Mouse (Mus musculus) neural tube, embryonic 12.5 days (tissue): ENCODE results near the gene Ust. TPM values are rescaled to one million over a fixed set of nuclear protein-coding genes. Genes with fewer than 3 reads are reported as not detected.

Experiments
- ATAC-seq: fragments of 200-750 bp; cut with Nextera tagmentation; 2 replicates; pipeline ENCODE4 v1.8.0; 2017; ENCODE audit warnings: low read depth, mild to moderate bottlenecking, moderate TSS enrichment, moderate library complexity; ENCODE audit not compliant: low FRiP score
- H3K27ac ChIP-seq: fragments of 300-500 bp; sonication (generic); 2 replicates; pipeline ENCODE4 v1.5.1; 2016
- H3K27me3 ChIP-seq: fragments of 300-500 bp; sonication (generic); replicated peaks from 2 replicates; pipeline ENCODE4 v1.6.1; 2016; ENCODE audit warnings: mild to moderate bottlenecking
- H3K36me3 ChIP-seq: fragments of 300-500 bp; sonication (generic); 2 replicates; pipeline ENCODE4 v1.6.1; 2016; ENCODE audit warnings: mild to moderate bottlenecking
- H3K4me1 ChIP-seq: fragments of 300-500 bp; sonication (generic); 2 replicates; pipeline ENCODE4 v1.6.1; 2016
- H3K4me2 ChIP-seq: fragments of 300-500 bp; sonication (generic); replicated peaks from 2 replicates; pipeline ENCODE4 v1.6.1; 2016; ENCODE audit warnings: mild to moderate bottlenecking
- H3K4me3 ChIP-seq: fragments of 300-500 bp; sonication (generic); 2 replicates; pipeline ENCODE4 v1.5.1; 2016
- H3K9ac ChIP-seq: fragments of 300-500 bp; sonication (generic); 2 replicates; pipeline ENCODE4 v1.6.1; 2016; ENCODE audit warnings: mild to moderate bottlenecking
- H3K9me3 ChIP-seq: fragments of 300-500 bp; sonication (generic); 2 replicates; pipeline ENCODE4 v1.6.1; 2016; ENCODE audit warnings: mild to moderate bottlenecking
- WGBS: fragments of 180-500 bp; shearing (Covaris S2); methylation state at CpG from one replicate; pipeline ENCODE4 v1.1.7; 2016; 5-methylcytosine and 5-hydroxymethylcytosine counted together
- polyA plus RNA-seq: library from polyadenylated mRNA; unstranded; fragments of >200 nt; fragmentation: Nextera tagmentation; extraction: Ambion mirVana; gene quantifications from 2 replicates; pipeline ENCODE4 v1.2.1, GENCODE M21; 2016

The Ust gene
- polyA plus RNA-seq, 1 experiment from 2014 or later = 7.8 TPM

DNA sequence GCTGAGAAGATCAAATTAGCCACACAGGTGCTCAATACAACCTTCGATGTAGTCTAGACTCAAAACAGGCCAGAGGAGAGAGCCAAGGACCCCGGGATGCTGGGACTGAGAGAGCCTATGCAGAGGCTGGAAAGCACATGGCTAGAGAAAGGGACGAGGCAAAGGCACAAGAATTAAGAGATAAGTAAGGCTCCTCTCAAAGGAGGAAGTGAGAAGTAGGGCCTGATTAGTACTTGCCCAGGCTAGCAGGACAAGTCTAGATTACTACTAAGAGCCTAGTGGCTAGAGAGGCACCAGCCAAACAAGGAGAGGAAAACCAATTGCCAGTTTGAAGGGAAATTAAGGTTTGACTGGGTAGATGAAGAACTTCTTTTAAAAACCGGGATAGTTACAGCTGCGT lies 241.5 kb downstream of the Ust start:
- no peaks in the 10 kb centered on the region for H3K9me3 ChIP-seq
- H3K4me2 ChIP-seq = no peak overlapping the region
- H3K27me3 ChIP-seq = no peaks in the 10 kb centered on the region
- ATAC-seq = no peak
- WGBS = 88% methylated on average over 5 of the region's 5 CpGs
- no peaks in the 10 kb centered on the region for H3K4me1 ChIP-seq
- H3K9ac ChIP-seq = no peak overlapping the region
- H3K36me3 ChIP-seq = no peaks in the 10 kb centered on the region
- H3K27ac ChIP-seq = no peak overlapping the region
- no peak overlapping the region for H3K4me3 ChIP-seq

DNA sequence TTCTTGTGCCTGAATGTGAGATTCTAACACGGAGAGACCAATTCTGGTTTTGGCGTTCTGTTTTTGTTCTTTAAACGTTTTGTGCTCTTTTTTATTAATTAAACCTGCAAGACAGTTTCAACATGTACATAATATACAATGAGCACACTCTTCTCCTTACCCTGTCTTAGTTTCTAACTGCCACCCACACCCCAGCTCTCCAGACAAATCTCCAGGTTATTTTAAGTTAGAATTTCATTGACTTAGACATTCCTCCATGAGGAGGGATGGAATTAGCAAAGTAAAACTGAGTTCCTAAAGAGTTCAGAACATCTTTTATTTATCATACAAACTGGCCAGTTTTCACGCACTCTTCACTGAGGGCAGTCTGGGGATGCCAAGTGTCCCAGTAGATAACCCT lies 248.9 kb downstream of the Ust start:
- no peaks in the 10 kb centered on the region for H3K9me3 ChIP-seq
- H3K27me3 ChIP-seq = no peaks in the 10 kb centered on the region

GRCm38 (mm10) chr10:8259716-8260115 lies 258.9 kb downstream of the Ust start:
- H3K9me3 ChIP-seq = no peaks in the 10 kb centered on the region
- H3K4me1 ChIP-seq = peaks cover 9% of the 10 kb centered on the region; the same call in 1 of the 2 replicates
- no peaks in the 10 kb centered on the region for H3K27me3 ChIP-seq
- no peak overlapping the region for H3K27ac ChIP-seq
- no peak for ATAC-seq
- H3K4me3 ChIP-seq = no peak overlapping the region
- no peaks in the 10 kb centered on the region for H3K36me3 ChIP-seq
- no peak overlapping the region for H3K4me2 ChIP-seq
- no peak overlapping the region for H3K9ac ChIP-seq
- 4% methylated on average over 4 of the region's 4 CpGs for WGBS

More for the DNA sequence above, 248.9 kb downstream of the Ust start:
- Histone ChIP-seq H3K4me1 (no peaks in the 10 kb centered on the region), H3K27ac (no peak overlapping the region), H3K9ac (no peak overlapping the region), H3K4me2 (no peak overlapping the region), H3K36me3 (no peaks in the 10 kb centered on the region), H3K4me3 (no peak overlapping the region)
- WGBS = 92% methylated on average over 4 of the region's 4 CpGs
- no peak for ATAC-seq

DNA sequence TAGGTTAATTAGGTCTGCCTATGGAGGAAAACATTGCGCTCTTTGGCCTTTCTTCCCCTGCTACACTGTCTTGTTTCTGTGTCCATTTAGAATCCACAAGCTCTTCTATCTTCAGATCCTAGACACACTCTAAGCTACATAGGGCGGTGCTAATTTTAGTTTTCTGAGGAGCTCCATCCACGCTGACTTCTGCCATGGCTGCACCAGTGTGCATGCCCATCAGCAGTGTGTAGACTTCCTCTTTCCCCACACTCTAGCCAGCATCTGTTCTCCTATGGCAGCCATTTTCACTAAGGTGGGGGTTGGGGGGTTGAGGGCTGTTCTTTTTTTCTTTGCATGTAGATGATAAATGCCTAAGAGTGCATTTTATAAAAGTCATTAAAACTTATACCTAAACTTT lies 268.6 kb downstream of the Ust start:
- no peak overlapping the region for H3K27ac ChIP-seq
- H3K4me1 ChIP-seq = no peaks in the 10 kb centered on the region
- 93% methylated on average over 3 of the region's 3 CpGs for WGBS
- no peak for ATAC-seq
- H3K9ac ChIP-seq = no peak overlapping the region
- no peaks in the 10 kb centered on the region for H3K27me3 ChIP-seq
- H3K36me3 ChIP-seq = no peaks in the 10 kb centered on the region
- H3K4me2 ChIP-seq = no peak overlapping the region
- no peak overlapping the region for H3K4me3 ChIP-seq
- no peaks in the 10 kb centered on the region for H3K9me3 ChIP-seq

DNA sequence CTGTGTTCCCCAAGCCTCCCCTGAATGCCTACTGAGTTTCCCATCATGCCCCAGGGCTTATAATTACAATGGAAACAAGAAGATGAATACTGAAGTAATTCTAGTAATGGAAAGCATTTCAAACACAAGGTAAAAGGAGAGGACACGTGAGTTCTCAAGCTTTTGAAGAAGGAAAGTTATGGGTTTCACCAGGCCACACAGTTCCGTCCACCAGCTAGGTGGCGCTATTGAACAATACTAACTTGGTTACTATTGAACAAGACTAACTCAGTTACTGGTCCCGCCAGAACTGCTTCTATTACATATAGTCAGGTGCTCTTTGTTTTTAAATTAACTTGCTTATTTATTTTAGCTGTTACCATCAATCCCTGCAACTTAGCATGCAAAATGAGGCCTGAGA lies 276.3 kb downstream of the Ust start:
- 19% methylated on average over 4 of the region's 4 CpGs for WGBS
- H3K9ac ChIP-seq = no peak overlapping the region
- ATAC-seq = no peak

DNA sequence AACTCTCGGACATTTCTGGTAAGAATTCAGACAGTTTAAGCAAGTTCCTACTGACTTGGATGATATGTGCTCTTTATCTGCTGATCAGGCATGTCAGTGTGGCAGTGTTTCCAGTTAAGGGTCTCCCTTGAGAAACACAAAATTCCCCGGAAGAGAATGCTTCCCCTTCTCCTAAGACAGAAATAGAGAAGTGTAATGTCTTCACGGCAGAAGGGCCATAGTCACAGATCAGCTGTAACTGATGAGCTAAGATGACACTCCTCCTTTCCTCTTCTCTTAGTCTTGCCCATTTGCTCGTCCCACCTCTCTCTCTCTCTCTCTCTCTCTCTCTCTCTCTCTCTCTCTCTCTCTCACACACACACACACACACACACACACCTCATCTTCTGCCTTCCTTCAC lies 277.9 kb downstream of the Ust start:
- no peaks in the 10 kb centered on the region for H3K27me3 ChIP-seq
- no peaks in the 10 kb centered on the region for H3K4me1 ChIP-seq
- H3K4me2 ChIP-seq = no peak overlapping the region
- ATAC-seq = no peak
- 63% methylated on average over 4 of the region's 4 CpGs for WGBS
- H3K36me3 ChIP-seq = no peaks in the 10 kb centered on the region
- H3K9me3 ChIP-seq = no peaks in the 10 kb centered on the region
- no peak overlapping the region for H3K9ac ChIP-seq
- H3K27ac ChIP-seq = no peak overlapping the region
- H3K4me3 ChIP-seq = no peak overlapping the region

More for the DNA sequence above, 276.3 kb downstream of the Ust start:
- Histone ChIP-seq H3K4me2 (no peak overlapping the region), H3K36me3 (no peaks in the 10 kb centered on the region), H3K27me3 (no peaks in the 10 kb centered on the region), H3K4me3 (no peak overlapping the region), H3K4me1 (no peaks in the 10 kb centered on the region), H3K9me3 (no peaks in the 10 kb centered on the region), H3K27ac (no peak overlapping the region)

DNA sequence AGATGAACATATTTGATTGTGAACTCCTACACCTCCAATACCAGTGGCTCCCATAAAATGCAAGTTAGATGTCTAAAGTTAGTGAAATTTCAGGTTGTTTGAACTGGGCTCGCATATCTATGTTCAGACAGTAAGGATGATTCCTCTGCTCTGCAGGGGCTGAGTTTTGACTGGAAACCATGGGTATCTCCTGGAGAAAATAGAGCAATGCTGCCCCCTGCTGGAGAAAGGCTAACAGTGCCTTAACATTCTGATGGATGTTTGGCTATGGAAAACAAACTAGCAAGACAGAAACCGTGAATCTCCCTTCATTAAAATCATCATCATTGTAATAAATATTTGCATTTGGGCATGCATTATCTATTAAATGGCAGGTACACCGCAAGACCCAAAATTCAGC lies 278.4 kb downstream of the Ust start:
- 15% methylated on average over 3 of the region's 3 CpGs for WGBS
- Histone ChIP-seq H3K27ac (no peak overlapping the region), H3K27me3 (no peaks in the 10 kb centered on the region), H3K9me3 (no peaks in the 10 kb centered on the region), H3K36me3 (no peaks in the 10 kb centered on the region), H3K4me1 (no peaks in the 10 kb centered on the region), H3K9ac (no peak overlapping the region), H3K4me2 (no peak overlapping the region), H3K4me3 (no peak overlapping the region)
- ATAC-seq = peak; percentile 58; the same call in 1 of the 2 replicates

DNA sequence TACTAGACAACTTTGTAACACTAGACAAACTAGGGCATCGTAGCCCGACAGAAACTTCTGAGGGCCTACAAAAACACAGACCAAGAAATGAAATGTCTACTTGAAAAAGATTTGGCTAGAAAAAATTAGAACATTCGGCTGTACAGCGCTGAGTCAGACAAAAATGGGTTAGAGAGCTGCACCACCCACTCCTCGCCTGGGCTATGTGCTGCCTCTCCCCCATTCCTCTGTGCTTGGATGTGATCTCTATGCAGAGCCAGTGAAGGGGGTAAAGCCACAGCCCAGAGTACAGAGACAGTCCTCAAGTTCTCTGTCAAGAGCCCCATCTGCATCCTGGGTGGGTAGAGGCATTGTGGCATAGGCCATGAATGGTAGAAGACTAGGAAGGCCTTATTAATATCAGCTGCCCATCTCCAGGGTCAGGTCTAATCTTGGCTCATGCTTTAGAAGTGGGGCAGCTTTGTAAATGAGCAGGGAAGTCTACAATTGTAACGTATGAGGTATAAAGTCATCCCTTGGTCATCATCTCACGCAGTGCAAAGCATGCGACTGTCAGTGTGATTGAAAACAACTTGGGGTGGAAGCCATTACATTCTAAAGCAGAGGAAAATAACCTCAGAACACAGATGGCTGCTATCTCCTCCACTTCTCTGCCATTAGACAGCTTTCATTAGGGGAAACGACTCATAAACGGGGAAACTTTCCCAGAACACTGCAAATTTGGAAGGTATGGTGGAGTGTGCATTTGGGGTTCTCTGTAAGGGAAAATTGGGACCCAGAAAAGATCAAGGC lies 281.6 kb downstream of the Ust start:
- Histone ChIP-seq H3K4me1 (no peaks in the 10 kb centered on the region), H3K36me3 (no peaks in the 10 kb centered on the region), H3K9ac (no peak overlapping the region), H3K4me3 (no peak overlapping the region), H3K27me3 (no peaks in the 10 kb centered on the region), H3K4me2 (no peak overlapping the region), H3K27ac (no peak overlapping the region), H3K9me3 (no peaks in the 10 kb centered on the region)
- WGBS = 90% methylated on average over 10 of the region's 10 CpGs
- ATAC-seq = no peak

DNA sequence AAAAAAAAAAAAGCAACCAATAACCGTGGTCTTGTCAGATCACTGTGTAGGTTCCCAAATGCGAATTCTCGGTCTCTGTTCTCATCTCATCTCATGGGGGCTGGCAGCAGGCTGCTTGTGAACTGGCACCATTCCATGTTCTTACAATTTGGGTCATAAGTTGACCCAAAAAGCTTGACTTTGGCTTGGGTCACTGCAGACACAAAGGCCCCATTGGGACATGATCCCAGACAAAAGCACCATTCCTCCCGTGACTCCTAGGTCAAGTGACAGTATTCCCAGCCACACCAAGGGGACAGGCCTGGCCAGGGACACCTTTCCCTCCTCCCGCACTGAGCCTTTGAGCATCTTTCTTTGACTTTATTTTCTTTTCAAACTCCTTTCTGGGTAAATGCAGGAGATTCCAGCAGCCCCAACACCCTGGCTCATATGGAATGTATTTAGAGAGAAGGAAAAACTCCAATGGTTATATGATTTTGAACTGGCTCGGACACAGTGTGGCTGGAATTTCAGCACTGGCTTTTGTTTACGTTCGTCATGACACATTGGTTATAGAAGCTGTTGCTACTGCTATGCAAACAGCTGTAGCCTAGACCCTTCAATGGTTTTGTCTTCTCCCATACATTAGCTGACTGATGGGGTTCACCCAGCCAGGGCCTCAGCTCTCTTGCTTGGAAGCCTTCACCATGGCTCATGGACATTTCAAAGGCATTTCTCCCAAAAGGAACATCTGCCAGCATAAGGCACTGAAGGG lies 285.3 kb downstream of the Ust start:
- H3K36me3 ChIP-seq = no peaks in the 10 kb centered on the region
- no peaks in the 10 kb centered on the region for H3K27me3 ChIP-seq
- H3K4me2 ChIP-seq = no peak overlapping the region
- no peak overlapping the region for H3K27ac ChIP-seq
- ATAC-seq = no peak
- H3K4me1 ChIP-seq = no peaks in the 10 kb centered on the region
- no peak overlapping the region for H3K4me3 ChIP-seq
- 82% methylated on average over 8 of the region's 8 CpGs for WGBS
- no peaks in the 10 kb centered on the region for H3K9me3 ChIP-seq
- no peak overlapping the region for H3K9ac ChIP-seq

- WGBS = 93% methylated on average over 6 of the region's 6 CpGs
- no peaks in the 10 kb centered on the region for H3K9me3 ChIP-seq
- H3K4me2 ChIP-seq = no peak overlapping the region
- H3K36me3 ChIP-seq = no peaks in the 10 kb centered on the region
- H3K4me3 ChIP-seq = no peak overlapping the region
- no peaks in the 10 kb centered on the region for H3K27me3 ChIP-seq
- no peaks in the 10 kb centered on the region for H3K4me1 ChIP-seq
- no peak for ATAC-seq
- H3K27ac ChIP-seq = no peak overlapping the region
- H3K9ac ChIP-seq = no peak overlapping the region
Measured at GRCm38 (mm10) chr10:8232535-8232934, 286.1 kb downstream of the Ust start.

DNA sequence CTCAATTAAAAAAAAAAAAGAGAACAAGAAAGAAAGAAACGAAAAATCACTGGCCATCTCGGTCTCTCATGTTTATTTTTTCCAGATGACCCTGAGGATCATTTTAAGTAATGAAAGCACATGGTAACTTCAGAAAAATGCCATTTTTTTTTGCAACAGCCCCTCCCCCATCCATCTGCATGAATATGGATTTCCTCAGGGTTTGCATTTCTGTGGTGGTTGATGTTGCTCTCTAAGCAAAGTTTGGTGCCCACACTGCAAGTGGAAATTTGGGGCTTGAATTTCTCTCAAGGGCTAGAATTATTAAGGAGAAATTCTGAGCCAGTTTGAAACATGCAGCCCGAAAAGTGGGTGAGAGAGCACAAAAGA lies 290.3 kb downstream of the Ust start:
- no peaks in the 10 kb centered on the region for H3K27me3 ChIP-seq
- 79% methylated on average over 3 of the region's 3 CpGs for WGBS
- H3K9ac ChIP-seq = no peak overlapping the region
- no peak overlapping the region for H3K4me3 ChIP-seq
- no peaks in the 10 kb centered on the region for H3K36me3 ChIP-seq
- no peaks in the 10 kb centered on the region for H3K4me1 ChIP-seq
- H3K27ac ChIP-seq = no peak overlapping the region
- H3K9me3 ChIP-seq = no peaks in the 10 kb centered on the region
- no peak overlapping the region for H3K4me2 ChIP-seq
- no peak for ATAC-seq

GRCm38 (mm10) chr10:8227705-8228374 lies 290.8 kb downstream of the Ust start:
- ATAC-seq = no peak
- H3K36me3 ChIP-seq = no peaks in the 10 kb centered on the region
- WGBS = 74% methylated on average over 5 of the region's 5 CpGs
- H3K27ac ChIP-seq = no peak overlapping the region
- H3K4me1 ChIP-seq = no peaks in the 10 kb centered on the region
- H3K9ac ChIP-seq = no peak overlapping the region
- no peaks in the 10 kb centered on the region for H3K9me3 ChIP-seq
- no peak overlapping the region for H3K4me2 ChIP-seq
- H3K27me3 ChIP-seq = no peaks in the 10 kb centered on the region
- H3K4me3 ChIP-seq = no peak overlapping the region
